Mouse (Mus musculus): ENCODE data around the gene Gm10273.
"Not testable (repeated sequence)": the region's sequence is repeated elsewhere in the genome, so short reads cannot be mapped to it uniquely, and the experiment has no call there.

Gene Gm10273

DNA sequence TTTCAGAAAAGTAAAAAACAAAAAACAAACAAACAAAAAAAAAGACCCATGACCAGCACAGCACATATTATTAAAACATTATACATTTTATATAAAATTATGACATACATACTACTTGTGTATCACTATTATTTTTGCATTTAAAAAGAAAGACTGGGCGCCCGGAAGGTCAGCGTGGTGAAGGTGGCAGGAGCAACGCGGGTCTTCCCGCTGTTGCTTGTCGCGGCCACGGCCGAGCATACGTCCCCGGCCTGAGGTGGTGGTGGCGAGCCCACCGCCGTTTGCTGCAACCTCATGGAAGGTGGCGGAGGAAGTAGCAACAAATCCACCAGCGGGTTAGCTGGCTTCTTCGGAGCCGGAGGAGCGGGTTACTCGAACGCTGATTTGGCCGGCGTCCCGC, at the start of gene Gm10273:
Gm10273 (plus strand) TSS at position 172 of the 400 bp plus-strand sequence.
- not testable (repeated sequence) for DNase-seq (ENCODE audit: low read depth, low spot score)

DNA sequence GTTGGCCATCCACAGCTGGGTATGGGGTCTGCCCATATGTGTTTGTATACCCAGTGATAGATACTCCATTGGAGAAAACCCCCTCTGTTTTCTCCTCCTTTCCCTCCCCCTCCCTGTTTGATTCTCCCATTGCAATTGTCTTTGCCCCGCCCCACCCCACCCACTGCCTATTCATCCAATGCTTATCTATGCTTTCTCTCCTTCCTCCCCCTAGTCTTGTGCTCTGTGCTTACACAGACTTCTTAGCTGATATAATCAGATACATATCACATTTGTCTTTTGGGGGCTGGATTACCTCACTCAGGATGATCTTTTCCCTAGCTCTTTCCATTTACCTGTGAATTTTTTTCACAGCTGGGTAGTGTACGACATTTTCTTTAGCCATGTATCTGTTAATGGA, 48.9 kb upstream of the Gm10273 start:
- DNase-seq (ENCODE audit: low read depth, low spot score), result no peak

DNA sequence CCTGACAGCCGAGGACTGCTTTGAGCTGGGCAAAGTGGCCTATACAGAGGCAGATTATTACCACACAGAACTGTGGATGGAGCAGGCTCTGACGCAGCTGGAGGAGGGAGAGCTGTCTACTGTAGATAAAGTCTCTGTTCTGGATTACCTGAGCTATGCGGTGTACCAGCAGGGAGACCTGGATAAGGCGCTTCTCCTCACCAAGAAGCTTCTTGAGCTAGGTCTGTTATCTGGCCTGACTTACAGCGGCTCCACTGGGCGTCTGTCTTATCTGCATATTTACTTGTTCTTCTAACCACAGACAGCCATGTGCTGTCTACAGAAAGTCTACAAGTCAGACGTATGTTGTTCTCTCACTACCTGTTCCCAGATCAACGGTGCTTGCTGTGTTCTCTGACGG, 47.2 kb upstream of the Gm10273 start:
- DNase-seq (ENCODE audit: low read depth, low spot score), result no peak

DNA sequence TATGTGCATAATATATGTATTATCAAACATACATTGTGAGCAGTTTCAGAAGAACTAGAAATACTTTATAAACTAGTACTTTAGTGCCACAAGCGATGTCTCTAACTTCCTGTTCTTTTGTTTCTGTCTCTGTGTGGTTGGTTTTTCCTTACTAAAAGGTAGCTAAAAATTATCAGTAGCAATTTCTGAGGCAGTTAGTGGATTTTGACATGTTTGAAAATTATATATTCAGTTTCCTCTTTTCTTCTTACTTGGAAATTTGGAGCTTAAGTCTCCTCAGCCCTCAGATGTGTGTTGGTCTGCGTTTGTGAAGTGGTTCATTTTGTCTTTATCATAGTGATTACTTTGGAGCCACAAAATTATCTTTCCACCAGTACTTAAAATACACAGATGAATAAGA, 45.9 kb upstream of the Gm10273 start:
- no peak for DNase-seq (ENCODE audit: low read depth, low spot score)

DNA sequence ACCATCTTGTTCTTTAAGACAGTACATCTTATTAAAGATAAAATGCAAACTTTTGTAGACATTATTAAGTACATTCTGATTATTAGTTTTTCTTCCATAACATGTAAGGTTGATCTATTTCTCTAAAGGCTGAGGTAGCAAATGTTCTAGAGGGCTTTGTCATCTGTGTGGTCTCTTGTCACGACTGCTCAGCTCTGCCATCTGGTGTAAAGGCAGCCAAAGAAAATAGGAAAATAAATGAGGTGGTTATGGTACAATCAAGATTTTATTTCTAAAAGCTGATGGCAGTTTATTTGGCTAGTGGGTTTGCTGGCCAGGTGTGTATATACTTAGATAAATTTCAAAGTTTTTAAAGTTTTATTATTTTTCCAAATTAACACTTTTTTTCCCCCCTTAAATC, 42.4 kb upstream of the Gm10273 start:
- no peak for DNase-seq (ENCODE audit: low read depth, low spot score)

DNA sequence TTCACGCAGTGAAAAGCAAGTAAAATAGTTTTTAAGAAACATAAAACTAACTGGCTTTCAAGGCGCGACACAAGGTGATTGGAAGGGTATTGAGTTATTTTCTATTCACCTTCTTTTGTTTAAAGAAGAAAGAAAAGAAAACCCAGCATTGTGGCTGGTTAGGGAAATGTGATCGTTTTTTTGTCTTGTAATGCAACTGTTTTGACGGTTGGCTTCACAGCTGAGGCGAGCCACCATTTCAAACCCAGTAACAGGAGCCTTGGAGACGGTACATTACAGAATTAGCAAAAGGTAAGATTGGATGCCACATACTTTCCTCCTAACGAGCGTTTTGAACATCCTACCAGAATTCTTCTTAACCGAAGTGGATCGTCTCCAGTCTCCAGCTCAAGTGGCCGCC, 41.3 kb upstream of the Gm10273 start:
- DNase-seq (ENCODE audit: low read depth, low spot score), result peak; percentile 65

DNA sequence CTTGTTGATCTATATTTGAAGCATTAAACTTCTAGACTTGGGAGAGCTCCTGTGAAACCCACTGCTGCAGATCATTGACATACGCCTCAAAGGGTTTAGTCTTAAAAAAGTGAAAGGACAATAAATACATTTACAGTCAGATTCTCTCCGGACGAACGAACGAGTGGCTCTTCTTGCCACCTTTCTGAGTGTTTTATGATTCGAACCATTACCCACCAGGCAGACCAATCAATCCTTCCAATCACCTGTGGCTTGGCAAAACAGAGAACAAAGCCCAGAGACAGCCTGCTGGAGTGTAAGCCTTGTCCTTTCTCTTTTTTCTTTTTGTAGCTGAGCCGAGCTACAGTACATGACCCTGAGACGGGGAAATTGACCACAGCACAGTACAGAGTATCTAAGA, 40.4 kb upstream of the Gm10273 start:
- DNase-seq (ENCODE audit: low read depth, low spot score), result no peak

DNA sequence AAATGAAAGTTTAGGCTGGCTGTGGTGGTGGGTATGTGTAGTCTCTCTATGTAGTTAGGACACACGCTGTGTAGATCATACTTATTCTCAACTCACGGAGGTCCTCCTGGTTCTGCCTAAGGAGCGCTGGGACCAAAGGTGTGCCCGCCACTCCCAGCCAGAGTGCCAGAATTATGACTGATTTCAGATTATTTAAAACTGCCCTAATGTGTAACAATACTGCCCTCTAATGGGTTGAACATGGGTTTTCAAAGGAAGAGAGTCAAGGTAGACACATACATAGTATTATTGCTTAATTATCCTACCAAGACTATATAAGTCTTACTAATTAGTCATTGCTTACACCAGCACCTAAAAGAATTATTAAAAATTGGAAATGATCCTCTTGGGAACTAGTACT, 36.7 kb upstream of the Gm10273 start:
- no peak for DNase-seq (ENCODE audit: low read depth, low spot score)

DNA sequence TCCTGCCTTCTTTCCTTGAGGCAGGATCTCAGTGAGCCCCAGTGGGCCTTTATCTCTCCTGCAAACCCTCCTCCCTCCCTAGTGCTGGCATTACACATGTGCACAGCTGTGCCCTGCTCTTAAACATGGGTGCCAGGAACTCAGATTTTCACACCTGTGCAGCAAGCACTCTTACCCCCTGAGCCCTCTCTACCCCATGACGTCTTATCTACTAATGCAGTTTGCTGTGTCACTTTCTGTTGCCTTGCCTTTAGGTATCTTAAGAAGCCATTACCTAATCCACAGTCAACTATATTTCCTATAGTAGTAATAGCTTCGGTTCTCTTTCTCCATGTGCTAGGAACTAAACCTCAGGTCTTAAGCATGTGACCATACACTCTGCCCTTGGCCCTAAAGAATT, 32.2 kb upstream of the Gm10273 start:
- DNase-seq (ENCODE audit: low read depth, low spot score), result no peak

DNA sequence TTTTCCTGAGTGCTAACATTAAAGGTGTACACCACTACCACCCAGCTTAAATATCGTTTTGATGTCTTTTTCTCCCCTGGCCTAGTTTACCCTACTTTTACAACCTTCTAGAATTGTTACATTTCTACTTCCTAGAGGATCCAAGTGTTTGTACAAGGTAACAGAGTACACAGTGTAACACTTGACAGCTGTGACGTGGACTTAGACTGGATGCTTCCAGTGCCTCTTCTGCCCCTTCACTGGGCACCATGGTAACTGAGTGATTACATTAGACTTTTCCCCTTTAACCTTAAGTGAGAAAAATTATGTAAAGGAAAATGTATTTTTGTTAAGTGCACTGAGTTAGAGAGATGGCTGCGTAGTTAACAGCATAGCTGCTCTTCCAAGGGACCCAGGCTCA, 30.9 kb upstream of the Gm10273 start:
- DNase-seq (ENCODE audit: low read depth, low spot score), result no peak

DNA sequence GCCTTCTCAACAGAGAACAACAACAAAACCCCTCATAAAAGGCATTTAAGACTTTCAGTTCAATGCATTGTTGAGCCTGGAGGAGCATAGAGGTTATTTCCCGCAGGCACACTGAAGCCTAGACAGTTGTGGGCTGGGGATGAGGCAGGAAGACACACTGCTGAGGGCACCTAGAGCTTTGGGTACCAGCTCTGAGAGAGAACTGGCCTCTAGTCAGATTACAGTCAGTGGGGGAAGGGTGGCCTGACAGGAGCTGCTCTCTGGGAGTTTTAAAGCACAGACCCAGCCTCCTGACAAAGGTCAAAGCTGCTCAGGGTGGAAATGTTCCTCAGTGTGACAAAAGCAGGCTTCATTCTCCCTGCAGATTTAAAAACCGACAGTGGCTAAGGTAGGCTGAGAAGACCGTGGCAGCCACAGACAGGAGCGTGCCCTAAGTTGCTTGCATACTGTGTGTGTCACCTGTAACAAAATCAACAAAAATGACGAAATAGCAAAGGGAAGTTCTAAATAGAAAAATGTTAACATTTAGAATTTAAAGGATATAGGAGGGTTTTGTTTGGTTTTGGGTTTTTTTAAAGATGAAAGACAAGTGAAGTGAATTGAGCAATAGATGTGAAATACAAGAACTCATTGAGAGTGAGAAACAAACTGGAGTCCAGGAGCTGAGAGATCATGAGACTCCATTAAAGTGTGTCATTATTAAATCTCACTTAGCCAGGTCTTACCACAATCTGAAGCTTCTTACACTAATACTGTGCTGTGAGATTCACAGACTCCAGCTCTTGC, 29.4 kb upstream of the Gm10273 start:
- DNase-seq (ENCODE audit: low read depth, low spot score), result no peak

DNA sequence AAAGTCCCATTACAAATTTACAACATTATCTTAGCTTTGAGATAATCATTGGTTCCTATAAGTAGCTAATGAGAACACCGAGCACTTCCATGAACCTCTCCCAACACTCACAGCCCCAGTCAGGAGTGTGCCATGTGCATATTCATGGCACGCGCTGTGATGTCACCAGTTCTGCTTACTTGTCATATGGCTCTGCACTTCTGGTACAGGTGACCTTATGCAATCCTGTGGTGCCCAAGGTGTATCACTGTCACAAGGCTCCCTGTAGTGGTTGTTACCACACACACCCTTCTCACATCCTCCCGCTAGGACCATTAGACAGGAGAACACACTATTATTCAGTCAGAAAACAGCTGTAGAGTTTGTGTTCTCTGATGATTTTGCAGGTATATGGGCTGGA, 28.7 kb upstream of the Gm10273 start:
- no peak for DNase-seq (ENCODE audit: low read depth, low spot score)

DNA sequence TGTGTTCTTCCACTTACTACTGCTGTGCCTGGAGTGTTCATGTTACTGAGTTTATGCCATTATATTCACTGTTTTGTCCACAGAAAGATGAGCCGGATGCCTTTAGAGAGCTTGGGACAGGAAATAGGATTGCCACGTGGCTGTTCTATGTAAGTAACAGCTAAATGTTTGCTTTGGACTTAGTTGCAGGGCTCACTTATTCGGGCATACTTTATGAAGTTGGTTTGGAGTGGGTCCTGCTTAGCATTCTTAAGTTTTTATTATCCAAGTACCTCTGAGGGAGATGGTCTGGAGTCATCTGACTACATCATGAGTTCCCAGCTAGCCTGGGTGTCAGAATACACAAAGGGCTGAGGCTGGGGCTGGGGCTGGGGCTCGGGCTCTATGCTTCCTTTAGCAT, 28.2 kb upstream of the Gm10273 start:
- no peak for DNase-seq (ENCODE audit: low read depth, low spot score)

DNA sequence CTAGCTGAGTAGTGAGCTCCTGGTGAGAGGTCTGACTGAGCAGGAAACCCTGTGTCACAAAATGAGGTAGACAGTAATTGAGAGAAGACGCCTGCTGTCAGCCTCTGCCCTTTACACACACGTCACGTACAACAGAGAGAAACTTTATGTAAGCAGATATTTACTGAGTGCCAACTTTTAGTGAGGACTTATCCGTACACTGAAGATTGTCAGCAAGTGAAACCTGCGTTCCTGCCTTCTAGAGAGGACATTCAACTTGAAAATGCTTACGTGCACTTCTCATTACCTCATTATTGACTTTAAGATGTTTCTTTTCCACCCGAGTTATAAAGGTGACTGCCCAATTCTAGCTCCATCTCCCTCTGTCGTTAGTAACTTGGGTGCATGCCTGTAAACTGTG, 26.7 kb upstream of the Gm10273 start:
- no peak for DNase-seq (ENCODE audit: low read depth, low spot score)

DNA sequence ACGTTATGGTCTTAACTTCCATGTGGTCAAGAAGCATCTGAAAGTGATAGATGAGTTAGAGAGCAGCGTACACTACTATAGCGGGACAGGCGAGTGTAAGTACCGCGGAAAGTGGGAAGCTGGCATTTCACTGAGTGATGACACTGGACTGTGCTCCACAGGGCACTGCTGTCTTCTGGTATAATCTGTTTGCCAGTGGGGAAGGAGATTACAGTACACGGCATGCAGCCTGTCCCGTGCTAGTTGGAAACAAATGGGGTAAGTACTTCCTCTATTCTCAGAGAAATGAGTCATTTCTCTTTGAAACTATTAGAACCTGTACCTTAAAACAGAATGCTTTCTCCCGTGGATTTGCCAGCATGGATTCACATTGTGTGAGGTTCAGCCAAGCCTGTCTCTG, 26.0 kb upstream of the Gm10273 start:
- no peak for DNase-seq (ENCODE audit: low read depth, low spot score)

DNA sequence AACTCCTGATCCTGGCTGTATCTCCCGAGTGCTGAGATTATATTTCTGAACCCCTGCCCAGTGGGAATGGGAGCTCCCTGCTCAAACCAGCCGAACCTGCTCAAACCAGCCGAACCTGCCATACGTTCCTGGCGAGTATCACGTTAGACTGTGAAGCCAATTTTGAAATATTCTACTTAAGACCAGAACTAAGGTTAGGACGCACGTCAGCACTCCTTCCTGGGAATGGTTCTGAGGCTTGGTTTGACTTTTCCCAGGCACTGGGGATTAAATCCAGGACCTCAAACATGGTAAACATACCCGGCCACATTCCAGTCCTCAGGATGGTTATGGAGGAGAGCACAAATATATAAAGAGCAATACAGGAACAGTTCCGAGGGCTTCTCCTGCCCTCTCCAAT, 17.5 kb upstream of the Gm10273 start:
- no peak for DNase-seq (ENCODE audit: low read depth, low spot score)

DNA sequence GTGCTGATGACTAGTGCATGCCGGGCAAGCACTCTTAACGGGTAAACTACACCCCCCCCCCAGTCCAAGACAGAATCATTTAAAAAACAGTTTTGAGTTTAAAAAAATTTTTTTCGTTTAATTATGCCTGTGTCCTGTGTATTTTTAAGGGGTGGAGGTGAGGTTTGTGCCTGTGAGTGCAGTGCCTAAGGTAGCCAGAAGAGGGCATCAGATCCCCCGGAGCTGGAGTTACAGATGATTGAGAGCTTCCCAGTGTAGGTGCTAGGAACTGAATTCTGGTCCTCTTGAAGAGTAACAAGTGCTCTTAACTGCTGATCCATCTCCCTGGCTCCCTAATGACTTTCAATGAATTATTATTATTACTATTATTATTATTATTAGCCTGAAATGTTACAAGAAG, 16.7 kb upstream of the Gm10273 start:
- peak; percentile 37 for DNase-seq (ENCODE audit: low read depth, low spot score)

DNA sequence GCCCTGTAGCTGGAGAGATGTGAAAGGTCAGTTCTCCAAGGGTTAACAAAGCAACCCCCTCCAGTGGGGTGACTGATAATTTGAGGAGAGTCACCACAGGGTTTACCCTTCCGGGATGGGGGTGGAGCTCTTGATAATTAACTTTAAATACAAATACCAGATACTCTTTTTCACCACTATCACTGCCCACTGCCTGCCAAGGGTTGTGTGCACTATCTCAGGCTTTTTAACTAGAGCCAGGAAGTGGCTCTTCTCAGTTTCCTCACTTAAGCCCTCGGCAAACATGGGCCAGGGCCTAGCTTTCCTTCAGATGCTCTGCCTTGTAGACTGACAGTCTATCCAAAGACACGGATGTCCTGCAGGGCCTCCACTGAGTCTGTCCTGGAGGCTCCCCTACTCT, 15.5 kb upstream of the Gm10273 start:
- no peak for DNase-seq (ENCODE audit: low read depth, low spot score)

DNA sequence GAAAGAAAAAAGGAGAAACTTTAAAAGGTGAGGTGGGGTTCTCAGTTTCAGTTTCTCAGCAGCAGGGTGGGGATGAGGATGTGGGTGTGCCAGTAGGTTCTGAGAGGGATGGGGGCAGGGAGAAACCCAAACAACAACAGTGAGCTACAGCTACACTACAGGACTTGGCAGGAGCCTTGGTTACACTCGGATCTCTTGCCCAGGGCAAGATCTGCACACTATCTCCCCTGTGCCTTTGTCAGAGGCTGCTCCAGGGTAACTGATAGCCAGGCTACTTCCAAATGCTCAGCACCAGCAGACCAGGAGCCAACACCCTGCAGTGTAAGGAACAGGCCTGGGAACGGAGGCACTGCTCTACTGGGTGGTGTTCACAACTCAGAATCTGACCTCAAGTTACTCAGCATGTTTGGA, 15.0 kb upstream of the Gm10273 start:
- DNase-seq (ENCODE audit: low read depth, low spot score), result no peak

DNA sequence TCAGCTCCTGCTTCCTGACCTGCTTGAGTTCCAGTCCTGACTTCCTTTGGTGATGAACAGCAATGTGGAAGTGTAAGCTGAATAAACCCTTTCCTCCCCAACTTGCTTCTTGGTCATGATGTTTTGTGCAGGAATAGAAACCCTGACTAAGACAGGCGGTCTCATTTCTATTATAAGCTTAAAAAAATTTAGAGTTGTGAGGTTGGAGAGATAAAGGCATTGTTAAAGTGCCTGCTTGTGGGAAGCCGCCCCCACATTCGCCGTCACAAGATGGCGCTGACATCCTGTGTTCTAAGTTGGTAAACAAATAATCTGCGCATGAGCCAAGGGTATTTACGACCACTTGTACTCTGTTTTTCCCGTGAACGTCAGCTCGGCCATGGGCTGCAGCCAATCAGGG, 13.9 kb upstream of the Gm10273 start:
- not testable (repeated sequence) for DNase-seq (ENCODE audit: low read depth, low spot score)

DNA sequence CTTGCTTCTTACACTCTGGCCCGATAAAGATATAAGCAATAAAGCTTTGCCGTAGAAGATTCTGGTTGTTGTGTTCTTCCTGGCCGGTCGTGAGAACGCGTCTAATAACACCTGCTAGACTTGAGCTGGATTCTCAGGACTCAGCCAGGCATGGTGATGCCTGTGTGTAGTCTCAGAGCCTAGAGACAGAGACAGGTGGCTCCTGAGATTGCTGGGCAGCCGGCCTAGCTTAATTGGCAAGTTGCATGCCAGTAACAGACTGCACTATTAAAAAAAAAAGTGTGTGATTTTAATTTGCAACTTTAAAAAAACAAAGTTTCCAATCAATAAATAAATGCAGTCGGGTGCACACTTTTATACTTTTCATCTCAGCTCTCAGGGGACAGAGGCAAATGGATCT, 8.5 kb upstream of the Gm10273 start:
- DNase-seq (ENCODE audit: low read depth, low spot score), result no peak

DNA sequence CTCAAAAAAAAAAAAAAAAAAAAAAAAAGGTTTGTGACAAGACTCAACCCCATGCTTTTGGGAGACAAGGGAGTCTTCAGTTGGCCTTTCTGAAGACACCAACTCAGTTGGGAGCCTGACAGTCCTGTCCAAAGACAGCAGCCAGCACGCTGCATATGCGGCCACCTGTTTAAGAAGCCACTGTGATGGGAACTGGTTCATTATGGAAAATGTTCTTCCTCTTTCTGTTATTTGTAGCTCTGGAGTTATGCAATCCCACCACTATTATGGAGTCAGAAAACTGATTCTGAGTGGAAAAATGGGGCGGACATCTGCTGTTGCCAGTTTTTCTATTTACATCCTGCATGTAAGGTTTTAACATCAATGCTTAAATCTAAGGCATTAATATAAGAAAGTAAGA, 5.8 kb upstream of the Gm10273 start:
- no peak for DNase-seq (ENCODE audit: low read depth, low spot score)

DNA sequence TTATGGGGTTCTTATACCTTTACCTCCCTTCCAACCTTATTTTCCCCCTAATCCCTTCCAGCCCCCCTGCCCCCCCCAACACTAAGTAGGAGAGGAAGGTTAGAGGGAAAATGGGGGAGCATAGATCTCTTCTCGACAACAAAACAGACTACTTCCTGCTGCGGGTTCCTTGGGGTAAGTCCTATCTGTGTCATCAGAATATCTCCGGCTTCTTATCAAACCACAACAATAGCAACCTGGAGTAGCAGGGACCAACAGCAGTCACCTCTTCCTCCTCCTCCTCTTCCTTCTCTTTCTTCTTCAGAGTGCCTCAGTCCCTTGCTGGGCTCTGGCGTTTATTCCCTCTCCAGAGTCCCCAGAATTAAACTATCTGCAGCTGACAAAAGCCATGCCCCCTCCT, 3.5 kb upstream of the Gm10273 start:
- no peak for DNase-seq (ENCODE audit: low read depth, low spot score)
